Mouse (Mus musculus) stomach, postnatal 0 days (tissue): ENCODE data around the gene Naaladl2. TPM values are rescaled to one million over a fixed set of nuclear protein-coding genes. Genes with fewer than 3 reads are reported as not detected.

Source experiments
- ATAC-seq: fragments of 200-750 bp; cut with Nextera tagmentation; 2 replicates; pipeline ENCODE4 v1.8.0; 2017; ENCODE audit not compliant: low FRiP score, low TSS enrichment
- DNase-seq: peaks from one replicate; pipeline ENCODE4 v3.0.0-alpha.2; 2016; ENCODE audit warnings: low spot score
- H3K27ac ChIP-seq: fragments of 300-500 bp; sonication (generic); replicated peaks from 2 replicates; pipeline ENCODE4 v1.5.1; 2014; ENCODE audit warnings: mild to moderate bottlenecking, control low read depth
- H3K27me3 ChIP-seq: fragments of 300-500 bp; sonication (generic); 2 replicates; pipeline ENCODE4 v1.6.1; 2014; ENCODE audit warnings: low read length; ENCODE audit not compliant: control insufficient read depth, insufficient read depth
- H3K36me3 ChIP-seq: fragments of 300-500 bp; sonication (generic); 2 replicates; pipeline ENCODE4 v1.6.1; 2014; ENCODE audit warnings: low read length, mixed read lengths; ENCODE audit not compliant: control insufficient read depth, insufficient read depth
- H3K4me1 ChIP-seq: fragments of 300-500 bp; sonication (generic); replicated peaks from 2 replicates; pipeline ENCODE4 v1.6.1; 2014; ENCODE audit warnings: antibody characterized with exemption; ENCODE audit not compliant: control insufficient read depth, insufficient read depth
- H3K4me2 ChIP-seq: fragments of 300-500 bp; sonication (generic); replicated peaks from 2 replicates; pipeline ENCODE4 v1.6.1; 2014; ENCODE audit warnings: low read depth, mild to moderate bottlenecking, control low read depth, moderate library complexity
- H3K4me3 ChIP-seq: fragments of 300-500 bp; sonication (generic); 2 replicates; pipeline ENCODE4 v1.5.1; 2014; ENCODE audit warnings: low read depth, low read length, control low read depth
- H3K9ac ChIP-seq: fragments of 300-500 bp; sonication (generic); 2 replicates; pipeline ENCODE4 v1.6.1; 2014; ENCODE audit warnings: mild to moderate bottlenecking, low read length, control low read depth, mixed read lengths
- H3K9me3 ChIP-seq: fragments of 300-500 bp; sonication (generic); 2 replicates; pipeline ENCODE4 v1.6.1; 2016; ENCODE audit warnings: low read length; ENCODE audit not compliant: control insufficient read depth
- CTCF ChIP-seq: IDR thresholded peaks from 2 replicates; pipeline ENCODE4 v1.5.1; 2016; ENCODE audit warnings: antibody characterized with exemption, low read depth, mild to moderate bottlenecking, moderate library complexity
- EP300 ChIP-seq: optimal IDR thresholded peaks from 2 replicates; pipeline ENCODE3; 2016; ENCODE audit warnings: antibody characterized with exemption
- WGBS: fragments of 180-500 bp; shearing (Covaris S2); extraction: QIAGEN DNeasy Blood & Tissue Kit; methylation state at CpG from one replicate; pipeline ENCODE4 v1.1.7; 2014; 5-methylcytosine and 5-hydroxymethylcytosine counted together
- polyA plus RNA-seq: library from polyadenylated mRNA; unstranded; fragments of >200 nt; fragmentation: Nextera tagmentation; extraction: Ambion mirVana; gene quantifications from 2 replicates; pipeline ENCODE4 v1.2.1, GENCODE M21; 2015

Gene Naaladl2
- polyA plus RNA-seq, 1 experiment from 2014 or later, result 5.9 TPM

- H3K9ac ChIP-seq, result no peak overlapping the region
- H3K4me2 ChIP-seq, result no peak overlapping the region
- H3K4me1 ChIP-seq, result no peaks in the 10 kb centered on the region
- H3K36me3 ChIP-seq, result no peaks in the 10 kb centered on the region
- no peaks in the 10 kb centered on the region for H3K9me3 ChIP-seq
- TF ChIP-seq EP300 (no peak), CTCF (no peak)
- ATAC-seq (no peak), DNase-seq (no peak)
- H3K27me3 ChIP-seq, result no peaks in the 10 kb centered on the region
- 70% methylated on average over 1 of the region's 1 CpGs for WGBS
- no peak overlapping the region for H3K4me3 ChIP-seq
- H3K27ac ChIP-seq, result no peak overlapping the region
Observed at GRCm38 (mm10) chr3:25075785-25076184, 68.3 kb downstream of the Naaladl2 start.

GRCm38 (mm10) chr3:25074266-25074665 is 69.8 kb downstream of the Naaladl2 start:
- Histone ChIP-seq H3K9ac (no peak overlapping the region), H3K27ac (no peak overlapping the region), H3K4me3 (no peak overlapping the region), H3K9me3 (no peaks in the 10 kb centered on the region), H3K36me3 (no peaks in the 10 kb centered on the region), H3K27me3 (no peaks in the 10 kb centered on the region), H3K4me2 (no peak overlapping the region), H3K4me1 (no peaks in the 10 kb centered on the region)
- DNase-seq, result no peak
- ATAC-seq, result no peak
- TF ChIP-seq EP300, result no peak
- WGBS, result 64% methylated on average over 4 of the region's 4 CpGs

- no peak overlapping the region for H3K27ac ChIP-seq
- TF ChIP-seq CTCF, result no peak
- TF ChIP-seq EP300, result no peak
- H3K36me3 ChIP-seq, result no peaks in the 10 kb centered on the region
- WGBS, result 67% methylated on average over 6 of the region's 6 CpGs
- no peak overlapping the region for H3K4me3 ChIP-seq
- no peaks in the 10 kb centered on the region for H3K4me1 ChIP-seq
- ATAC-seq (no peak), DNase-seq (no peak)
- no peaks in the 10 kb centered on the region for H3K27me3 ChIP-seq
- no peak overlapping the region for H3K4me2 ChIP-seq
- no peaks in the 10 kb centered on the region for H3K9me3 ChIP-seq
- no peak overlapping the region for H3K9ac ChIP-seq
Observed at GRCm38 (mm10) chr3:25073821-25074220, 70.2 kb downstream of the Naaladl2 start.

GRCm38 (mm10) chr3:25063217-25063616 is 80.8 kb downstream of the Naaladl2 start:
- Histone ChIP-seq H3K4me1 (no peaks in the 10 kb centered on the region), H3K4me2 (no peak overlapping the region), H3K36me3 (no peaks in the 10 kb centered on the region), H3K27me3 (no peaks in the 10 kb centered on the region), H3K27ac (no peak overlapping the region), H3K9me3 (no peaks in the 10 kb centered on the region), H3K4me3 (no peak overlapping the region), H3K9ac (no peak overlapping the region)
- DNase-seq (no peak), ATAC-seq (no peak)
- 74% methylated on average over 4 of the region's 4 CpGs for WGBS
- TF ChIP-seq CTCF, result no peak
- TF ChIP-seq EP300, result no peak

GRCm38 (mm10) chr3:25052975-25053374 is 91.1 kb downstream of the Naaladl2 start:
- TF ChIP-seq EP300 (no peak), CTCF (no peak)
- no peaks in the 10 kb centered on the region for H3K27me3 ChIP-seq
- no peaks in the 10 kb centered on the region for H3K9me3 ChIP-seq
- no peak for ATAC-seq
- no peak for DNase-seq
- no peak overlapping the region for H3K27ac ChIP-seq
- no peaks in the 10 kb centered on the region for H3K36me3 ChIP-seq
- 19% methylated on average over 2 of the region's 2 CpGs for WGBS
- no peak overlapping the region for H3K4me2 ChIP-seq
- no peak overlapping the region for H3K4me3 ChIP-seq
- H3K4me1 ChIP-seq, result no peaks in the 10 kb centered on the region
- no peak overlapping the region for H3K9ac ChIP-seq

GRCm38 (mm10) chr3:25019972-25020371 is 124.1 kb downstream of the Naaladl2 start:
- 54% methylated on average over 5 of the region's 5 CpGs for WGBS
- no peak for TF ChIP-seq CTCF
- no peak for TF ChIP-seq EP300
- no peak overlapping the region for H3K9ac ChIP-seq
- DNase-seq, result no peak
- H3K4me2 ChIP-seq, result no peak overlapping the region
- no peaks in the 10 kb centered on the region for H3K27me3 ChIP-seq
- no peak for ATAC-seq
- no peaks in the 10 kb centered on the region for H3K4me1 ChIP-seq
- H3K4me3 ChIP-seq, result no peak overlapping the region
- H3K9me3 ChIP-seq, result no peaks in the 10 kb centered on the region
- H3K27ac ChIP-seq, result no peak overlapping the region
- H3K36me3 ChIP-seq, result no peaks in the 10 kb centered on the region
